Mouse (Mus musculus): ENCODE data around the gene Chn1.

- TF ChIP-seq CTCF (IDR thresholded peaks at IDR 0.05) (no peak), EP300 (IDR thresholded peaks at IDR 0.05) (no peak)
Observed at GRCm38 (mm10) chr2:73746375-73746770, 28.8 kb downstream of the Chn1 start.
